Mouse (Mus musculus) midbrain, embryonic 11.5 days (tissue): ENCODE results near the gene Krt19. TPM values are rescaled to one million over a fixed set of nuclear protein-coding genes. Genes with fewer than 3 reads are reported as not detected.
A peak's percentile ranks its signal among the peaks of the same experiment; 100 is the strongest.

Experiments used
- ATAC-seq: fragments of 200-750 bp; cut with Nextera tagmentation; 2 replicates; pipeline ENCODE4 v1.8.0; 2017; ENCODE audit warnings: moderate TSS enrichment, moderate library complexity; ENCODE audit not compliant: low FRiP score
- DNase-seq: peaks from one replicate; pipeline ENCODE4 v3.0.0; 2015; ENCODE audit warnings: low spot score; ENCODE audit errors: missing footprints
- H3K27ac ChIP-seq: fragments of 300-500 bp; sonication (generic); 2 replicates; pipeline ENCODE4 v1.5.1; 2014; ENCODE audit warnings: low read depth, low read length
- H3K27me3 ChIP-seq: fragments of 300-500 bp; sonication (generic); 2 replicates; pipeline ENCODE4 v1.6.1; 2014; ENCODE audit warnings: mild to moderate bottlenecking, low read length, moderate library complexity, mixed read lengths; ENCODE audit not compliant: control insufficient read depth, insufficient read depth
- H3K36me3 ChIP-seq: fragments of 300-500 bp; sonication (generic); 2 replicates; pipeline ENCODE4 v1.6.1; 2014; ENCODE audit warnings: mild to moderate bottlenecking, low read length, moderate library complexity, mixed read lengths; ENCODE audit not compliant: control insufficient read depth, insufficient read depth
- H3K4me1 ChIP-seq: fragments of 300-500 bp; sonication (generic); 2 replicates; pipeline ENCODE4 v1.6.1; 2014; ENCODE audit warnings: low read length; ENCODE audit not compliant: control insufficient read depth, insufficient read depth
- H3K4me2 ChIP-seq: fragments of 300-500 bp; sonication (generic); 2 replicates; pipeline ENCODE4 v1.6.1; 2014; ENCODE audit warnings: mild to moderate bottlenecking, moderate library complexity
- H3K4me3 ChIP-seq: fragments of 300-500 bp; sonication (generic); 2 replicates; pipeline ENCODE4 v1.5.1; 2014; ENCODE audit warnings: low read depth, low read length
- H3K9ac ChIP-seq: fragments of 300-500 bp; sonication (generic); 2 replicates; pipeline ENCODE4 v1.6.1; 2014; ENCODE audit warnings: low read length
- H3K9me3 ChIP-seq: fragments of 300-500 bp; sonication (generic); 2 replicates; pipeline ENCODE4 v1.6.1; 2016; ENCODE audit warnings: low read length; ENCODE audit not compliant: control insufficient read depth
- WGBS: fragments of 180-500 bp; shearing (Covaris S2); extraction: QIAGEN DNeasy Blood & Tissue Kit; methylation state at CpG from one replicate; pipeline ENCODE4 v1.1.7; 2014; 5-methylcytosine and 5-hydroxymethylcytosine counted together
- polyA plus RNA-seq: library from polyadenylated mRNA; unstranded; fragments of >200 nt; fragmentation: Nextera tagmentation; extraction: Ambion mirVana; gene quantifications from 2 replicates; pipeline ENCODE4 v1.2.1, GENCODE M21; 2014

Krt19 gene
- polyA plus RNA-seq, 1 experiment from 2014 or later, result 3.2 TPM

DNA sequence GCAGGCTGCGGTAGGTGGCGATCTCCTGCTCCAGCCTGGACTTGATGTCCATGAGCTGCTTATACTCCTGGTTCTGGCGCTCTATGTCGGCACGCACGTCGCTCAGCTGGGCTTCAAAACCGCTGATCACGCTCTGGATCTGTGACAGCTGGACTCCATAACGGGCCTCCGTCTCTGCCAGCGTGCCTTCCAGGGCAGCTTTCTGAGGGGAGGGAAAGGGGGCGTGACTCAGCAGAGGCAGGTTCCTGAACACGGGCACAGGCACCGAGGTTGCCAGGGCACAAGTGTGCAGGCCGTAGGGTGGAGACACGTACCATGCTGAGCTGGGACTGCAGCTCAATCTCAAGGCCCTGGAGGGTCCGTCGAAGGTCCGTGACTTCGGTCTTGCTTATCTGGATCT lies 7.5 kb downstream of the Krt19 start:
- no peak overlapping the region for H3K9ac ChIP-seq
- H3K27ac ChIP-seq, result no peak overlapping the region
- no peaks in the 10 kb centered on the region for H3K36me3 ChIP-seq
- H3K4me1 ChIP-seq, result peaks cover 22% of the 10 kb centered on the region
- WGBS, result 88% methylated on average over 21 of the region's 21 CpGs
- no peak overlapping the region for H3K4me3 ChIP-seq
- no peak overlapping the region for H3K4me2 ChIP-seq
- peaks cover 11% of the 10 kb centered on the region for H3K27me3 ChIP-seq
- H3K9me3 ChIP-seq, result no peaks in the 10 kb centered on the region
- ATAC-seq, result no peak
- no peak for DNase-seq

DNA sequence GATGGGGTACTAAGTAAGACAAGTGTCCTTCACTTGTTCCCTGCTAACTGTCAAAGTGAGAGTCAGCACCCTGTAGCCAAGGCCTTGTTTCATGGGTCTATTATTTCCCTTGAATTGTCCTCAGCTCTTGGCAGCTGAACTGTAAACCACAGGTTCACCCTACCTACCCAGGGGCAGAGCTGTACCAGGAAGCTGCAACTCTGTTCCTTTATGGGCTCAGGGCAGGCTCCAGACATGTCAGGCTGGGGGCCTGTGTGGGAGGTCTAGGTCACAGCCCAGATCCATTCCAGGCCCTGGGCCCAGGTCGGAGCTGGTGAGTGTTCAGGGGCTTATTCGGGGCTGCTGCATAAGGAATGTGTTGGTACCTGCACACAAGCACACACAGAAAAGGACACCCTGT lies 9.1 kb downstream of the Krt19 start:
- ATAC-seq, result no peak
- Histone ChIP-seq H3K9ac (no peak overlapping the region), H3K4me2 (no peak overlapping the region), H3K36me3 (no peaks in the 10 kb centered on the region), H3K27me3 (no peaks in the 10 kb centered on the region; the same call in 1 of the 2 replicates), H3K4me3 (no peak overlapping the region), H3K4me1 (peaks cover 19% of the 10 kb centered on the region), H3K27ac (no peak overlapping the region), H3K9me3 (no peaks in the 10 kb centered on the region)
- 73% methylated on average over 2 of the region's 2 CpGs for WGBS
- DNase-seq, result no peak

DNA sequence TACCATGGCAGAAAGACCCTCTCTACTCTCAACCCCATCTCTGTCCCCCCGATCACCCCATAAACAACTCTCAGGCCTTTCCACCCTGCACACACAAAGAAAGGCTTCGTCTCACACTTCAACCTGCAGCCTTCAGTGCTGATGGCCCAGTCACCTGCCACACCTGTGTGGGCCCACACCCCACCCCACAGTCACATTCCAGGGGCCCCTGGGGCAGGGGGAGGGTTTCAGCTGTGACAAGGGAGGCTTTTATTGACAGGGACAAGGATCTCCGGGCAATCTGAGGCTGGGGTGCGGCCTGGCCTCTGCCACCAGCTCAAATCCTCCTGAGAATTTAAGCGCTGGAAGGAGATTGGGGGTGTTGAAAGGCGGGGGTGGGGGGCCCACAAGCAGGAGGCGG lies 9.7 kb downstream of the Krt19 start:
- Histone ChIP-seq H3K4me3 (no peak overlapping the region), H3K27ac (no peak overlapping the region), H3K9ac (no peak overlapping the region), H3K4me1 (peaks cover 19% of the 10 kb centered on the region), H3K27me3 (no peaks in the 10 kb centered on the region), H3K36me3 (no peaks in the 10 kb centered on the region), H3K9me3 (no peaks in the 10 kb centered on the region), H3K4me2 (no peak overlapping the region)
- 40% methylated on average over 7 of the region's 7 CpGs for WGBS
- ATAC-seq (no peak), DNase-seq (no peak)

DNA sequence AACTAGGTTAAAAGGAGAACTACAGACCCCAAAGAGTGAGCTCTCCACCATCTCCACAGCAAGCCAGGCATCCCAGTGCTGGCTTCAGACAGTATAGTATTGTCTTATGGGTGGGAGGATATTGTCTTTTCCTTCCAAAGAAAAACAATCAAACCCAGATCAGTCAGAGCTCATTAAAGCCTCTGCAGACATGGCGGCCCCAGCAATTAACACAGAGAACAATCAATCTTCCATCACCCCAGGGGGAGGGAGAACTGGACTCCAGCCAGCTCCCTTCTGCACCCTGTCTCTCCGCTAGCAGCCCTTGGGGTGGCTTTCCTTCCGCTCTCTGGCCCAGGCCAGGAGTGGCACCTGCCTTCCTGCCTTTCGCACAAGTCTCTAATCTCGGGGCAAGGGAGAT lies 10.8 kb downstream of the Krt19 start:
- Histone ChIP-seq H3K9ac (no peak overlapping the region), H3K9me3 (no peaks in the 10 kb centered on the region), H3K4me2 (no peak overlapping the region), H3K27me3 (no peaks in the 10 kb centered on the region), H3K36me3 (no peaks in the 10 kb centered on the region), H3K27ac (no peak overlapping the region), H3K4me3 (no peak overlapping the region), H3K4me1 (peaks cover 19% of the 10 kb centered on the region)
- 61% methylated on average over 5 of the region's 5 CpGs for WGBS
- DNase-seq (peak; percentile 85), ATAC-seq (0 out of 2 replicates have a peak, but pooled peaks have one; percentile 24)

DNA sequence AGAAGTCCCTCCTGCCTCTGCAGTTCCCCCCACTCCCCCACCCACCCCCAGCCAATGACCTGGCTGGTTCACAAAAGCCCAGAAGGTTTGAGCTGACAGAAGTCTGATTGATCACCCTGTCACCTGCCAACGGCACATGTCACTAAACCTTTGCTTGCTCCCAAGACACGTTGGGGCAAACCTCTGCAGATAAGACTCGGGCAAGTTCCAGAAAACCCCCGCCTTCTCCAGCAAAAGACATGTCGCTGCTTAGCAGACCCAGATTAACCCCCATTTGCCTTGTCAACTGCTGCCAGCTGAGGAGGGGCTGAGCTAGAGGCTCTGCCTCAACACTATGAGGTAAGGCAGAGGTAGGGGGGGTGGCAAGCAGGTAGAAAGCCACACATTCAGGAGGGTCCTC lies 11.9 kb downstream of the Krt19 start:
- DNase-seq, result peak; percentile 86
- 29% methylated on average over 5 of the region's 5 CpGs for WGBS
- no peak overlapping the region for H3K27ac ChIP-seq

DNA sequence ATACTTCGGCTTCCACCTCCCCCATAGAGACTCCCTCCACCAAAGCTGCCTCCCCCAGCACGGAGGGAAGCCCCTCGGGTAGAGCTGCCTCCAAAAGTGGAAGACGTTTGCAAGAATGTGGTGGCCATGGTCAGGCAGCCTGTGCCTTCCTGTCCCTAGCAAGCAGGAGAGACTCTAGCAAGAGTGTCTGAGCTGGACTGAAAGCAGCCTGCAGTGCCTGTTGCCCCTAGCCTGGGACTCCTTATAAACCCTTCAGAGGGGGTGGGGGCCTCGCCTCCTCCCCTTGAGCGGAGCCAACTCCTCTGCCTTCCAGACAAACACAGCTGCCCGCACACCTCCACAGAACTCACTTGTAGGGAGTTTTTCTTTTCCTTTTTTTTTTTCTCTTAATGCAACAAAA lies 12.7 kb downstream of the Krt19 start, which contains the start of gene Krt15:
Gene Krt15 (minus strand): TSS at position 198 of the 400 bp plus-strand sequence.
- H3K36me3 ChIP-seq, result no peaks in the 10 kb centered on the region
- no peak within 1 kb of the TSS for H3K4me2 ChIP-seq
- no peak within 1 kb of the TSS for H3K9ac ChIP-seq
- DNase-seq (no peak), ATAC-seq (no peak)
- WGBS, result 66% methylated on average over 7 of the region's 7 CpGs
- H3K4me3 ChIP-seq, result no peak within 1 kb of the TSS
- no peak within 1 kb of the TSS for H3K27ac ChIP-seq
- no peaks in the 10 kb centered on the region for H3K9me3 ChIP-seq
- H3K27me3 ChIP-seq, result no peaks in the 10 kb centered on the region
- H3K4me1 ChIP-seq, result peaks cover 19% of the 10 kb centered on the region

More for the DNA sequence above, 11.9 kb downstream of the Krt19 start:
- no peak overlapping the region for H3K9ac ChIP-seq
- H3K4me2 ChIP-seq, result no peak overlapping the region
- no peaks in the 10 kb centered on the region for H3K36me3 ChIP-seq
- no peaks in the 10 kb centered on the region for H3K27me3 ChIP-seq
- peaks cover 19% of the 10 kb centered on the region for H3K4me1 ChIP-seq
- H3K4me3 ChIP-seq, result no peak overlapping the region
- no peak for ATAC-seq
- H3K9me3 ChIP-seq, result no peaks in the 10 kb centered on the region

DNA sequence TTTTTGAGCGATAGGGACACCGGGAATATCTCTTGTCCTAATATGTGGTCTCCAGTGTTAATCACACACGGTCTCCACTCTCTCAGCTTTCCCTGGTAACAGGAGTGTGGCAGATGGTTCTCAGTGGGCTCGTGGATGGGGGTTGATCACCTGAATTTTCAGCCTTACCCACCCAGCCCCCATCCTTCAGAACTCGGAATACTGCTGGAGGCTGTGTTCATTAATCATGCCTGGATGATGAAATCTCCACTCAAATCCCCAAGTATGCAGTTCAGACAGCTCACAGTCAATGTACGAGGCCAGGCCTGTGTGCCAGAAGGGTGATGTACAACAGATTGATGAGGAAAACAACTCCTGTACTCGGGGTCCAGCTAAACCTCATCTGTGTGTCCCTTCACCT lies 23.6 kb downstream of the Krt19 start:
- ATAC-seq (no peak), DNase-seq (no peak)
- Histone ChIP-seq H3K36me3 (no peaks in the 10 kb centered on the region), H3K4me3 (no peak overlapping the region), H3K27ac (no peak overlapping the region), H3K9ac (no peak overlapping the region), H3K27me3 (no peaks in the 10 kb centered on the region), H3K4me2 (no peak overlapping the region), H3K9me3 (no peaks in the 10 kb centered on the region), H3K4me1 (no peaks in the 10 kb centered on the region)
- WGBS, result 85% methylated on average over 7 of the region's 7 CpGs

DNA sequence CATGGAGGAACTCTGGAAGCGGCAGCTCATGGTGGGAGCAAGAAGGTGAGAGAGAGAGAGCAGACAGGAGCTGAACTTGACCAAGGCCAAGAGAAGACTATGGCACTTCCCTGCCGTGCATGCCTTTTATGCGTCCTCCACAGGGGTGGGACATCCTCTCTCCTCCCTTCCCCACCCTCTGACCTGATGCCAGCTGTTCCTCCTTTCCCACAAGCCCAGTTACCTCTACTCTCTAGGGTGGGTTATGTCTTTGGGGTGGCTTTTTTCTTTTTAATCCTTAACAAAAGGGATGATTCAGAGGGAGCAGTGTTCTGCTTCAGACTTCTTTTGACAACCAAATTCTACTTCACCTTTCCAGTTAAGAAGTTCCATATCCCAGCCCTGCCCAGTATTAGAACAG lies 27.0 kb downstream of the Krt19 start, which contains the start of gene Krt13:
Gene Krt13 (minus strand): TSS at position 101 of the 400 bp plus-strand sequence.
- no peaks in the 10 kb centered on the region for H3K9me3 ChIP-seq
- DNase-seq (no peak), ATAC-seq (no peak)
- no peak within 1 kb of the TSS for H3K9ac ChIP-seq
- no peaks in the 10 kb centered on the region for H3K27me3 ChIP-seq
- 73% methylated on average over 3 of the region's 3 CpGs for WGBS
- H3K4me1 ChIP-seq, result no peaks in the 10 kb centered on the region
- no peaks in the 10 kb centered on the region for H3K36me3 ChIP-seq
- no peak within 1 kb of the TSS for H3K27ac ChIP-seq
- H3K4me3 ChIP-seq, result no peak within 1 kb of the TSS
- H3K4me2 ChIP-seq, result no peak within 1 kb of the TSS

DNA sequence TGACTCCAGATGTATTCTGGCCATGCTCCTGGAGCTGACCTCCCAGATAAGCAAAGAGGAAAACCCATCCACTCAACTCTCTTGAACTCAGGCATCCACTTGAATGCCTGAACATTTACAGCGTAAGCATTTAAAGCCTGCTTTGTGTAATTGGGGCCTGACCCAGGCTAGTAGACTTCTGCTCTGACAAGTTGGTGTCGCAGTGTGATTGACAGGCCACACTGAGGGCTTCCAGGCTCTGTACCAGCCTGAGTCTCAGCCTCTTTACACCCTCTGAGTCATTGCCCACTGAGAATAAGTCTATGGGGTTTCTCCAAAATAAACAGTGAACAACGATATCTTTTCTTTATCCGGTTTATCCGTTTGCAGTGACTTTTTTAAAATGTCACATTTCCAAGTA lies 28.1 kb downstream of the Krt19 start:
- H3K4me1 ChIP-seq, result no peaks in the 10 kb centered on the region
- no peaks in the 10 kb centered on the region for H3K9me3 ChIP-seq
- no peak overlapping the region for H3K4me3 ChIP-seq
- DNase-seq (peak; percentile 21), ATAC-seq (no peak)
- H3K27me3 ChIP-seq, result no peaks in the 10 kb centered on the region
- H3K27ac ChIP-seq, result no peak overlapping the region
- H3K36me3 ChIP-seq, result no peaks in the 10 kb centered on the region
- 91% methylated on average over 5 of the region's 5 CpGs for WGBS
- no peak overlapping the region for H3K4me2 ChIP-seq
- no peak overlapping the region for H3K9ac ChIP-seq

DNA sequence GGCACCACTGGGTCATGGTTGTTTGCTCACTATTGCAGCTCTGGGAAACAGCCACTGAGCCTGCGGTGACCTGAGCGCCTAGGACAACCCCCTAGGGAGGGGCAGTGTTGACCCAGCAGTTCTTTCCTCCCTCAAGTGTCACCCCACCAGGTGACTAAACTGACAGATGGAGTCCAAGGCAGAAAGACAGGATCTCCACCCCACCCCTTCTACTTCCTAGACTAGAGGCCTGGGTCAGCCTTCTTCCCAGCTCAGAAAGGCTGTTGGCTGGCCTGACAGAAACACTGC lies 34.8 kb downstream of the Krt19 start:
- Histone ChIP-seq H3K36me3 (no peaks in the 10 kb centered on the region), H3K9ac (no peak overlapping the region), H3K4me3 (no peak overlapping the region), H3K27me3 (no peaks in the 10 kb centered on the region), H3K4me2 (no peak overlapping the region), H3K9me3 (no peaks in the 10 kb centered on the region), H3K27ac (no peak overlapping the region), H3K4me1 (no peaks in the 10 kb centered on the region)
- WGBS, result 64% methylated on average over 2 of the region's 2 CpGs
- DNase-seq (no peak), ATAC-seq (no peak)
